Mouse (Mus musculus): Measurements from ENCODE around the gene Grtp1. TPM values are rescaled to one million over a fixed set of nuclear protein-coding genes. Genes with fewer than 3 reads are reported as not detected.
A peak's percentile ranks its signal among the peaks of the same experiment; 100 is the strongest.

Gene Grtp1
- polyA plus RNA-seq, 1 experiment from 2014 or later = 12.1 TPM

GRCm38 (mm10) chr8:13175650-13176049 lies 24.8 kb downstream of the Grtp1 start:
- H3K4me1 ChIP-seq (ENCODE audit: insufficient read depth) = no peaks in the 10 kb centered on the region
- no peak overlapping the region for H3K9ac ChIP-seq (replicated peaks)
- WGBS (ENCODE audit: insufficient replicate concordance) = 80% methylated on average over 1 of the region's 1 CpGs
- ATAC-seq (no peak), DNase-seq (no peak)
- no peak overlapping the region for H3K27ac ChIP-seq (ENCODE audit: low read depth)
- TF ChIP-seq CTCF (IDR thresholded peaks at IDR 0.05; ENCODE audit: low read depth) = no peak
- no peak for TF ChIP-seq EP300 (IDR thresholded peaks at IDR 0.05; ENCODE audit: low read depth)
- no peaks in the 10 kb centered on the region for H3K27me3 ChIP-seq (ENCODE audit: insufficient read depth, low read length)
- H3K36me3 ChIP-seq (replicated peaks; ENCODE audit: insufficient read depth, low read length) = peaks cover 62% of the 10 kb centered on the region
- H3K4me2 ChIP-seq (ENCODE audit: low read depth, low read length) = no peak overlapping the region
- no peaks in the 10 kb centered on the region for H3K9me3 ChIP-seq (ENCODE audit: low read length)
- no peak overlapping the region for H3K4me3 ChIP-seq (ENCODE audit: low read depth, low read length)

GRCm38 (mm10) chr8:13174811-13175210 lies 25.6 kb downstream of the Grtp1 start:
- TF ChIP-seq CTCF (IDR thresholded peaks at IDR 0.05; ENCODE audit: low read depth) (no peak), EP300 (IDR thresholded peaks at IDR 0.05; ENCODE audit: low read depth) (no peak)
- Histone ChIP-seq H3K4me1 (ENCODE audit: insufficient read depth) (no peaks in the 10 kb centered on the region), H3K4me2 (ENCODE audit: low read depth, low read length) (no peak overlapping the region), H3K27me3 (ENCODE audit: insufficient read depth, low read length) (no peaks in the 10 kb centered on the region), H3K9ac (replicated peaks) (no peak overlapping the region), H3K27ac (ENCODE audit: low read depth) (no peak overlapping the region), H3K9me3 (ENCODE audit: low read length) (no peaks in the 10 kb centered on the region), H3K36me3 (replicated peaks; ENCODE audit: insufficient read depth, low read length) (peaks cover 70% of the 10 kb centered on the region), H3K4me3 (ENCODE audit: low read depth, low read length) (no peak overlapping the region)
- DNase-seq (no peak), ATAC-seq (no peak)
- WGBS (ENCODE audit: insufficient replicate concordance) = 87% methylated on average over 4 of the region's 4 CpGs

- WGBS (ENCODE audit: insufficient replicate concordance) = 83% methylated on average over 4 of the region's 4 CpGs
Observed at GRCm38 (mm10) chr8:13174305-13174704, 26.1 kb downstream of the Grtp1 start.

GRCm38 (mm10) chr8:13170510-13170909 lies 29.9 kb downstream of the Grtp1 start:
- Histone ChIP-seq H3K36me3 (replicated peaks; ENCODE audit: insufficient read depth, low read length) (peaks cover 91% of the 10 kb centered on the region), H3K27ac (ENCODE audit: low read depth) (no peak overlapping the region), H3K27me3 (ENCODE audit: insufficient read depth, low read length) (no peaks in the 10 kb centered on the region), H3K4me2 (ENCODE audit: low read depth, low read length) (no peak overlapping the region), H3K9me3 (ENCODE audit: low read length) (no peaks in the 10 kb centered on the region), H3K4me1 (ENCODE audit: insufficient read depth) (peaks cover 3% of the 10 kb centered on the region; the same call in 1 of the 2 replicates), H3K4me3 (ENCODE audit: low read depth, low read length) (no peak overlapping the region), H3K9ac (replicated peaks) (no peak overlapping the region)
- WGBS (ENCODE audit: insufficient replicate concordance) = 50% methylated on average over 1 of the region's 1 CpGs
- no peak for TF ChIP-seq CTCF (IDR thresholded peaks at IDR 0.05; ENCODE audit: low read depth)
- TF ChIP-seq EP300 (IDR thresholded peaks at IDR 0.05; ENCODE audit: low read depth) = no peak
- DNase-seq (no peak), ATAC-seq (no peak)

More at GRCm38 (mm10) chr8:13174305-13174704, 26.1 kb downstream of the Grtp1 start:
- H3K36me3 ChIP-seq (replicated peaks; ENCODE audit: insufficient read depth, low read length) = peaks cover 75% of the 10 kb centered on the region
- H3K27me3 ChIP-seq (ENCODE audit: insufficient read depth, low read length) = no peaks in the 10 kb centered on the region
- H3K4me2 ChIP-seq (ENCODE audit: low read depth, low read length) = no peak overlapping the region
- ATAC-seq (no peak), DNase-seq (no peak)
- TF ChIP-seq CTCF (IDR thresholded peaks at IDR 0.05; ENCODE audit: low read depth) (no peak), EP300 (IDR thresholded peaks at IDR 0.05; ENCODE audit: low read depth) (no peak)
- H3K4me3 ChIP-seq (ENCODE audit: low read depth, low read length) = no peak overlapping the region
- no peak overlapping the region for H3K27ac ChIP-seq (ENCODE audit: low read depth)
- H3K9me3 ChIP-seq (ENCODE audit: low read length) = no peaks in the 10 kb centered on the region
- H3K9ac ChIP-seq (replicated peaks) = no peak overlapping the region
- H3K4me1 ChIP-seq (ENCODE audit: insufficient read depth) = no peaks in the 10 kb centered on the region

GRCm38 (mm10) chr8:13164361-13164760 lies 36.1 kb downstream of the Grtp1 start:
- Histone ChIP-seq H3K36me3 (replicated peaks; ENCODE audit: insufficient read depth, low read length) (peaks cover 42% of the 10 kb centered on the region), H3K4me1 (ENCODE audit: insufficient read depth) (peaks cover 34% of the 10 kb centered on the region), H3K9me3 (ENCODE audit: low read length) (no peaks in the 10 kb centered on the region), H3K27ac (ENCODE audit: low read depth) (no peak overlapping the region), H3K4me2 (ENCODE audit: low read depth, low read length) (no peak overlapping the region), H3K27me3 (ENCODE audit: insufficient read depth, low read length) (no peaks in the 10 kb centered on the region), H3K9ac (replicated peaks) (no peak overlapping the region), H3K4me3 (ENCODE audit: low read depth, low read length) (no peak overlapping the region)
- DNase-seq = no peak
- 77% methylated on average over 5 of the region's 5 CpGs for WGBS (ENCODE audit: insufficient replicate concordance)
- no peak for ATAC-seq
- TF ChIP-seq EP300 (IDR thresholded peaks at IDR 0.05; ENCODE audit: low read depth) (no peak), CTCF (IDR thresholded peaks at IDR 0.05; ENCODE audit: low read depth) (no peak)

DNA sequence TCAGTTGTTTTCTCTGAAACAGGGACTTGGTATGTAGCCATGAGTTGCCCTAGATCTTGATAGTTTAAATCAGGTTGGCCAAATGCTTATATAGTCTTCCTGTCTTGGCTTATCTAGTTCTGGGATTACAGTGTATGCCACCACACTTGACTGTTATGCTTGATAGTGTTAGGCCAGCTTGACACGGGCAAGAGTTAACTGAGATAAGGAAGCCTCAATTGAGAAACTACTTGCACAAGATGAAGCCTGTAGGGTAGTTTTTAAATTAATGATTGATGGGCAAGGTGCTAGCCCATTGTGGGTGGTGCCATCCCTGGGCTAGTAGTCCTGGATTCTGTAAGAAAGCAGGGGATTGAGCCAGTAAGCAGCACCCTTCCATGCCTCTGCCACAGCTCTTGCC lies 36.9 kb downstream of the Grtp1 start:
- ATAC-seq (peak; percentile 24), DNase-seq (no peak)
- Histone ChIP-seq H3K9ac (replicated peaks) (0 out of 2 replicates have a peak overlapping the region, but pooled peaks have one; percentile 12), H3K36me3 (replicated peaks; ENCODE audit: insufficient read depth, low read length) (peaks cover 34% of the 10 kb centered on the region), H3K27ac (ENCODE audit: low read depth) (peak overlapping the region; percentile 36; the same call in 1 of the 2 replicates), H3K27me3 (ENCODE audit: insufficient read depth, low read length) (no peaks in the 10 kb centered on the region), H3K4me2 (ENCODE audit: low read depth, low read length) (peak overlapping the region; percentile 10), H3K4me1 (ENCODE audit: insufficient read depth) (peaks cover 34% of the 10 kb centered on the region), H3K4me3 (ENCODE audit: low read depth, low read length) (no peak overlapping the region), H3K9me3 (ENCODE audit: low read length) (no peaks in the 10 kb centered on the region)
- TF ChIP-seq CTCF (IDR thresholded peaks at IDR 0.05; ENCODE audit: low read depth) (no peak), EP300 (IDR thresholded peaks at IDR 0.05; ENCODE audit: low read depth) (peak; percentile 92)
- WGBS (ENCODE audit: insufficient replicate concordance) = 10% methylated on average over 1 of the region's 1 CpGs

- WGBS (ENCODE audit: insufficient replicate concordance) = 45% methylated on average over 6 of the region's 6 CpGs
Observed at GRCm38 (mm10) chr8:13162098-13162497, 38.3 kb downstream of the Grtp1 start.

More at GRCm38 (mm10) chr8:13162098-13162497, 38.3 kb downstream of the Grtp1 start:
- no peaks in the 10 kb centered on the region for H3K9me3 ChIP-seq (ENCODE audit: low read length)
- H3K4me3 ChIP-seq (ENCODE audit: low read depth, low read length) = no peak overlapping the region
- H3K27ac ChIP-seq (ENCODE audit: low read depth) = peak overlapping the region; percentile 58; the same call in 1 of the 2 replicates
- no peak for TF ChIP-seq CTCF (IDR thresholded peaks at IDR 0.05; ENCODE audit: low read depth)
- TF ChIP-seq EP300 (IDR thresholded peaks at IDR 0.05; ENCODE audit: low read depth) = no peak
- no peaks in the 10 kb centered on the region for H3K27me3 ChIP-seq (ENCODE audit: insufficient read depth, low read length)
- peaks cover 20% of the 10 kb centered on the region for H3K36me3 ChIP-seq (replicated peaks; ENCODE audit: insufficient read depth, low read length)
- ATAC-seq (no peak), DNase-seq (no peak)
- H3K4me2 ChIP-seq (ENCODE audit: low read depth, low read length) = peak overlapping the region; percentile 77
- peaks cover 38% of the 10 kb centered on the region for H3K4me1 ChIP-seq (ENCODE audit: insufficient read depth)
- H3K9ac ChIP-seq (replicated peaks) = no peak overlapping the region

All from liver, postnatal 0 days (tissue).